28 mouse cellular contexts compared by ENCODE assay signal in the genomic region with DNA sequence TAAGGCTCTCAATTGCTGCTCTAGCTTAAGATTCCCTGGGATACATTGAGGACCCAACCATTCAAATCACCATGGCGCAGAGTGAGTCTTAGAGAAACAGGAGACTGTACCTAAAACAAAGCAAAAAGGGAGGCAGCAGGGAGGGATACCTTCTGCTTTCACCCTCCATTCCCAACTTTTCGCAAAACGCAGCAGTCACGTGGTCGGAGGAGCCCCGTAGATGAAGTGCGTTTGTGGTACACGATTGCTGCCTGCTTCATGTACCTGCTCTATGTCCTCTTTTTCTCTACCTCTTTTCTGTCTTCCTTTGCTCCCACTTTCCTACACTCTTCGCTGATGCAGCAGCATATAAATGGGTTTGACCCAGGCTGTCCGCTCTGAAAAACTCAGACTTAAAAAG.
"Had no signal": no experiment of that assay in that cellular context is flagged by ENCODE, and none has a peak within 500 bp of the region (broad histone marks: within the 10 kb centered on the region; RNA-seq: fewer than 3 reads in every experiment).

No protein-coding gene starts in this region.

- H3K4me1 ChIP-seq: limb, embryonic 10.5 days; limb, embryonic 12.5 days; limb, embryonic 13.5 days; limb, embryonic 15.5 days; liver, embryonic 12.5 days; liver, embryonic 13.5 days; liver, embryonic 15.5 days; lung, embryonic 15.5 days; megakaryocyte, embryonic 14.5 days; midbrain, embryonic 10.5 days; midbrain, embryonic 12.5 days; midbrain, embryonic 13.5 days; midbrain, embryonic 15.5 days; neural tube, embryonic 12.5 days had no signal

- H3K9me3 ChIP-seq: limb, embryonic 10.5 days; limb, embryonic 12.5 days; limb, embryonic 13.5 days; limb, embryonic 15.5 days; liver, embryonic 12.5 days; liver, embryonic 13.5 days; liver, embryonic 15.5 days; lung, embryonic 15.5 days; midbrain, embryonic 10.5 days; midbrain, embryonic 12.5 days; midbrain, embryonic 13.5 days; midbrain, embryonic 15.5 days; neural tube, embryonic 12.5 days had no signal

- H3K27ac ChIP-seq: limb, embryonic 10.5 days; limb, embryonic 12.5 days; limb, embryonic 13.5 days; limb, embryonic 15.5 days; liver, embryonic 12.5 days; liver, embryonic 13.5 days; liver, embryonic 14.5 days; liver, embryonic 15.5 days; lung, embryonic 15.5 days; macrophage; midbrain, embryonic 10.5 days; midbrain, embryonic 12.5 days; midbrain, embryonic 13.5 days; midbrain, embryonic 15.5 days; neural tube, embryonic 12.5 days had no signal

- H3K27me3 ChIP-seq: limb, embryonic 12.5 days; limb, embryonic 13.5 days; limb, embryonic 15.5 days; liver, embryonic 12.5 days; liver, embryonic 13.5 days; liver, embryonic 15.5 days; lung, embryonic 15.5 days; megakaryocyte, embryonic 14.5 days; midbrain, embryonic 12.5 days; midbrain, embryonic 13.5 days; midbrain, embryonic 15.5 days; neural tube, embryonic 12.5 days had no signal

- DNase-seq: left cerebral cortex, postnatal 4 days; liver; liver, embryonic 13.5 days; liver, postnatal 0 days; lung, adult 18-20 months; lung, adult 2 months; lung, embryonic 14.5 days; lung, postnatal 10 days; lung, postnatal 14 days; lung, postnatal 36 days; lung, postnatal 4 days; midbrain, embryonic 14.5 days had no signal

- H3K4me3 ChIP-seq: limb, embryonic 10.5 days; limb, embryonic 12.5 days; limb, embryonic 13.5 days; limb, embryonic 15.5 days; liver, embryonic 12.5 days; liver, embryonic 13.5 days; liver, embryonic 15.5 days; lung, embryonic 15.5 days; megakaryocyte, embryonic 14.5 days; midbrain, embryonic 10.5 days; midbrain, embryonic 12.5 days; midbrain, embryonic 13.5 days; midbrain, embryonic 15.5 days; myocyte; neural tube, embryonic 12.5 days had no signal

- H3K9ac ChIP-seq: limb, embryonic 12.5 days; limb, embryonic 13.5 days; limb, embryonic 15.5 days; liver, embryonic 12.5 days; liver, embryonic 13.5 days; liver, embryonic 14.5 days; liver, embryonic 15.5 days; liver, postnatal 0 days; lung, embryonic 14.5 days; lung, embryonic 15.5 days; midbrain, embryonic 12.5 days; midbrain, embryonic 13.5 days; midbrain, embryonic 15.5 days; neural tube, embryonic 12.5 days had no signal

- H3K36me3 ChIP-seq: limb, embryonic 10.5 days; limb, embryonic 12.5 days; limb, embryonic 13.5 days; limb, embryonic 15.5 days; liver, embryonic 12.5 days; liver, embryonic 13.5 days; liver, embryonic 15.5 days; lung, embryonic 15.5 days; midbrain, embryonic 10.5 days; midbrain, embryonic 12.5 days; midbrain, embryonic 13.5 days; midbrain, embryonic 15.5 days; neural tube, embryonic 12.5 days had no signal
